Mouse (Mus musculus): ENCODE measurements around the gene Akap2.

The Akap2 gene

DNA sequence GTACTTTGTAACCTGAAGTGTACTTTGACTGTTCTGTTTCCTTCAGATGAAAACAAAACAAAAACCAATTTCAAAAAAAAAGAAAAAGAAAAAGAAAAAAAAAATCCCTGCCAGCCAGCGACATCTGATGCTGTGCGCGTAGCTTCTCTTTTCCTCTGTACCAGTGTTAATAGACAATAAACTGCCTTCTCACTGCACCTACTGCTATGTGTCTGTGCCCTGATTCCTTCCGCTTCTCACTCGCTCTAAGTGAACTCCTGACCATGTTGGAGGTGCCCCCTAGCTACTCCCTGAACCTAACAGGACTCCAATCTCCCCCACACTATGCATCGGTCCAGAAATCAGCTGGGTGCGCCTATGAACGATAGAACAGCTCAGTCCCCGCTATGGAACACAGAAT, at the start of gene Akap2:
Gene Akap2 (plus strand): TSS at position 304 of the 400 bp plus-strand sequence.
- DNase-seq: no peak

DNA sequence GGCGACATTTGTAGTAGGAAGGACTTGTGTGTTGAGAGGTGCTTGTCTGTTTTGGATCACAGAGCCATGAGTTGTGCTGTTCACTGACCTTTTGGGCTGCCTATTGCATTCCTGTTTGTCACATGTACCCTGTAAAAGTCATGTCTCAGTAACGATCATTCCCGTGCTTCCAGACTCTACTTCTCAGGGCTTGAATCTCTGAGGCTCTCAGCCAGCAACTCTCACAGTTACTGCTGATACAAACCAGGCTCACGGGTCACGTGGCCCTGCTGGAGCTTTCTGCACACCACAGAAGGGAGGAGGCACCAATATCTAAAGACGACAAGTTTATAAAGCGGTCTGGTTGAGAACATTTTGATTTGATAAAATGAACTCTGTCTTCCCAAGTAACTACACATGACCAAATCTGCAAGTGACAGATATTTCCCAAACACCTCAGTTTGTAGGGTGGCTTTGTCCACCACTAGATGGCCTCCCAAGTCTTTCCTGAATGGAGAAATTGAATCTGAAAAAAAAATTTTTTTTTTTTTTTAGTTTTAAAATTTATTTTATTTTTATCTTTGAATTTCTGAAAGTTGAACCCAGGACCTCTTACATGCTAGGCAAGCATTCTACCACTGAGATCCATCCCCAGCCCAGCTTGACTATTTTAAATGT, 46.5 kb upstream of the Akap2 start:
- peak; percentile 59 for DNase-seq

DNA sequence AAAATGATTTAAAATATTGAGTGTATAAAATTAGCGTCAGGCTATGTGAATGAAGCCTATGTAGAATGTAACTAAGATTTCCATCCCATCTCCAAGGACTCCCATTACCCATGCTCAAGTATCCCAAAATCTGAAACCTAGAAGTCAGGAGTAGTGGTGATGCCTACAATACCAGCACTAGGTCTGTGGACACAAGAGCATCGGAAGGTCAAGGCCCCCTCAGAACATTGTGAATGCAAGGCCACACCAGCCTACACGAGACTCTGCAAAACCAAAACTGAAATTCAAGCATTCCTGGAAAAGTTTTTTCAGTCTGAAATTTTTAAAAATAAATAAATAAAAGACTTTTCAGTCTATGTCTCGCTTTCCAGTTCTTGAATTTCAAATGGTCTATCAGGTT, 44.9 kb upstream of the Akap2 start:
- DNase-seq: no peak

DNA sequence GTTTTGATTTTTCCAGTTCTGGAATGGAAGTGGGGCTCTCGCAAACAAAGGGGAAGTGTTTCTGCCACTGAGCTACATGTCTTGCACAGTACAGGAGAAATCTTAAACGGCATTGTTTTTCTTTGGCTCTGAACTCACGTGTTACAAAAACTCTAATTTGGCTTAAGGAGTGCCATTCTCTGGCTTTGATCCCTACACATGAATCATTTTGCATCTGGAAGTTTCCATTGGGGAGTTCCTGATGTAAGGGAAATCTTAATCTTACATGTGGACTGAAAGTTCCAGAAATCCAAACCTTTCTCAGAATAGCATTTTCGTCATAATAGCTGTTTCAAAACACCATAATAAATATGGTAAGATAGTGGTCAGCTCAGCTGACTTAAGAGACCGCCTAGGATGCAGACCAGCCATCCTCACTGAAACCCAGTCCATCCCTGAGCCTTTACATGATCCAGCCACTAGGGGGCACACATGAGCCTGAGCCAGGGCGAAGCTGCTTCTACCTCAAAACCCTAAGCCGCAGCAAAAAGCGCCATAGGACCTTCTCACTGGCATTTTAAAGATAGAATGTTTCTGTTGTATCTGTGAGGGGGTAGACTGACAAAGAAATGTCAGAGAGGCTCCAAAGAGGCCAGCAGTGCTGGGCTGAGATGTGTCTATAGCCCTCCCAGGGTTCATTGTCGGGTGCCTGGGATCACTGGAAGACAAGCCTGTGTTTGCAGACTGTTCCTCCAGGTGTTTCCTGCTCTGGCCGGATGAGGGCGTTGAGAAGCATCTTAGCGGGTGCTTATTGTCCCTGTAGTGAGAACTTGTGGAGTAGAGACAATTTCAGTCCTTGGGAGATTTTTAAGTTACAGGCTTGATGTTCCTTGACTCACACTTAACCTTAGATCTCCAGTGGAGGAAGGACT, 44.2 kb upstream of the Akap2 start:
- peak; percentile 94 for DNase-seq

DNA sequence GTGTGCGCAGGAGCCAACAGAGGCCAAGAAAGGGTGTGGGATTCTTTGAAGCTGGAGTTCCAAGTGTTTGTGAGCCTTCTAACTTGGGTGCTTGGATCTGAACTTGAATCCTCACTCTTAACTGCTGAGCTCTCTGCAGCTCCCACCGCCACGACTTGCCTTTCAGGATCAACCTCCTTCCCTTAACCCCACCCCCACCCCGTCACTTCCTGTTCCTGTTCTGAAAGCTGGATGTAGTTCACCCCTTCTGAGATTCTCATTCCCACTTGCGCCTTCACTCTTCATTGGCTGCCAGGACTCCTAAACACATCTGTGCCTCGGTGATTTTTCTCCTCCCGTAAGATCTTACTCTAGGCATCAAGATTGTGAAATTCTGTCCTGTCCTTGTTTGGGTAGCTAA, 43.1 kb upstream of the Akap2 start:
- no peak for DNase-seq

DNA sequence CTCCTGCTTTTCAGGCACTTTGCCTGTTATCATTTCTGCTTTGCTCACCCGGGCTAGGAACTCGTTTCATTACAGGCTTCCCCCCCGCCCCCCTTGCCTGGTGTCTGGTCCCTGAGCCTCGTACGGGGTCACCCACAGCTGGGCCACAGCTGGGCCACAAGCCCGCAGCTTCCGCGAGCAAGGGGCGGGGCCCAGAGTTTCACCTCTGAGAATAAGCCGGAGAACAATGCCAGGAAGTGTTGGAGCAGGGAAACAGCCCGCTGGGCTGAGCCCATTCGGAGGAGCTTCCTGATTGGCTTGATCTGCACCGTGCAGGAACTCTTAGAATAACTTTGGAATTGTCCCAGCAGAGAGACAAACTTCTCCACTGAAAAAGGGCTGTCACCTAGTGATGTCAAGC, 42.1 kb upstream of the Akap2 start:
- DNase-seq: peak; percentile 91

DNA sequence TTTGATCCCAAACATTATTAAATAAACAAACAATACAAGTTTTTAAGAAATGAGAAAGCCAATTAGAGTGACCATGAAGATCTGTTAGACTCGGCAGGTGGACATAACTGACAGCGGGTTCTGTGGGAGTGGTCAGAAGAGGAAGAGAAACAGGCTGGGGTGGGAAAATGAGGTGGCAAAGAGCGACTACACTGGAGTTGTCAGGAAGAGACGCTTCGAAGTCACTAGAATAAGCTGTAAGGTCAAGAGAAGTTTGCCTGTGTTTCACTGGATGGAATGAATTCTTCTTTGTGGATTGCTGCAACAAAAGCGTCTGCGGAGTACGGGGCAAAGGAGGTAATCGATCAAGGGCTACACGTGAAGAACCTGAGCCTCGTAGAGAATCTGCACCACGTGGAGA, 39.5 kb upstream of the Akap2 start:
- DNase-seq: no peak

DNA sequence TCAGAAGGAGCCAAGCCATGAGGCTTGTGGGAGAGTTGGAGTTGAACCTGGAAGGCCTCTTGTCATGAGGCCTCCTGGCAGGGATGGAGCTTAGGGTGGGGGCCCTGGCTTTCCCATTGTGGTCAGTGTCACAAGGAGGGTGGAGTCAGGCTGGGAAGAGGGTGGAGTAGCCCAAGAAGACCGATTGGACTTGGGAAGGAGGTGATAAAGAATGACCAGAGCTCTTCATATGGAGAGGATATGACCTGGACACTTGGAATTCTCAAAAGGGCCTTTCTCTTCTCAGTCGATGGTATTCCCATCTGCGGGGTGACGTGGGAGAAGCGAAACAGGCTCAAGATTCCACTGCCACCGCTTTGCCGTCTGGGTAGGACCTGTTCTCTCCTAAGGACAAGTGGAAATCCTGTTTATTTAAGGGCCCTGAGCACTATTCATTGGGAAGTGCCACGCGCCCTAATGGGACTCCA, 38.4 kb upstream of the Akap2 start:
- DNase-seq: no peak

DNA sequence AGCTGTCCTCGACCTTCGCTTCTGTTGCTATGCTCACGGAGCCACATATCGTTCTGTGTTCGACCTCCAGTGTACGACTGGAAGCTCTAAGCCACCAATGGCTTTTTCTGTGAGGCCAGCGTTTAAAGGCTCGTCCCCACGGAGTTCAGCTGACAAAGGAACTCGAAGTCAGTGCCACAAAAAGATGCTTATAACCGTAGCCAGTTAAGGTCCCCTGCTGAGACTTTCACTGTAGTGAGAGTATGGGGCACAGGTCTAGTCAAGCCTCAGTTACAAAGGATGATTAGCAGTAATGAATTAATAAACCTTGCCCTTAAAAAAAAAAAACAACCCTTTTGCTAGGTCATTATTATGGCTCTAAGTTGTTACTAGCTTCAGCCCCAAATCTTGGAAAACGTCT, 37.3 kb upstream of the Akap2 start:
- DNase-seq: no peak

DNA sequence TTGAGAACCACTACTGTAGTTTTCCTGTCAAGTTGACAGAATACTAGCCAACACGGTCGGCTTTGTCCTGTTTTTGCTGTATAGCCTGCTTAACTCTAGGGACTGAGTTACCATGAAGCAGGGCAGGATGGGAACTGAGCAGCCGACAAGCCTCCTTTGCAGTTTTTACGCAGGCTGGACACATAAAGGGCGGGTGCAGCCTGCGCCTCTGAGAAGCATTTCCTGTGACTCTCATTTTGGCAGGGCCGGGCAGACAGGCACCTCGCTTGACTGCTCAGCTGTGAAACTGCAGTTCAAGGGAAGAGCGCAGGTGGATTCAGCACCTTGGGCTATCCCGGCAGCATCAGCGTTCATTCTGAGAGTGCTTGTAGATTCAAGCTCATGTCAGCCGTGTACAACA, 35.9 kb upstream of the Akap2 start:
- DNase-seq: peak; percentile 85

DNA sequence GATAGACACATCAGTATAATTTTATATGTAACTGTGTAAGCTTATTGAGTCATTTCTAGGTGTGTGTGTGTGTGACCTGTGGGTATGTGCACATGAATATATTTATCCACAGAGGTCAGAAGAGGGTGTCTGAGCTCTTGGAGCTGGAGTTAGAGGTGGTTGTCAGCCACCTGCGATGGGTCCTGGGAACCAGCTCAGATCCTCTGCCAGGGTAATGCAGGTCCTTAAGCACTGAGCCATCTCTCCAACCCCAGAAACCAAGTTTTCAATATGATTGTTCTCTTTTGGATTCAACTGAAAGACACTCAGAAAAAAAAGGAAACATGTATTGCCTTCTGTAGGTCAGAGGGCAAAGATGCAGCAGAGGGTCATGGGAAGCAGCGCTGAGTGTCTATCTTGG, 35.1 kb upstream of the Akap2 start:
- DNase-seq: no peak

DNA sequence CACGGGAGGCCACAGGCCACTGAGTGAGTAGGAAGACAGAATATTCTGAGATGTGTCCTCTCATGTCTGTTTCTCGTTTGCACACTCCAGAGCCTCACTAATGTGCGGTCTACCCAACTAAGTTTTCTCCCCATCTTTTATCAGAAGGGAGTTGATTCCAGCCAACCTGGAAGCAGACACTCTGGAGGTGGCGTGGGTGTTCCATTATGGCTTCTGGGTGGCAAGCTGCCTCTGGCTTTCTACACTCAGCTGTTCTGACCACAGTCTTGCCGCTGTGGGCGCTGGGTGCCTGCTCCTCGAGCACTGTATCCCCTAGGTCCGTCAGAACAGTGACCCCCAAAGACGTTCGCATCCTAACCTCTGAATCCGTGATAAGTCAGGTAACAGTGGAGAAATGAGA, 34.5 kb upstream of the Akap2 start:
- DNase-seq: no peak

DNA sequence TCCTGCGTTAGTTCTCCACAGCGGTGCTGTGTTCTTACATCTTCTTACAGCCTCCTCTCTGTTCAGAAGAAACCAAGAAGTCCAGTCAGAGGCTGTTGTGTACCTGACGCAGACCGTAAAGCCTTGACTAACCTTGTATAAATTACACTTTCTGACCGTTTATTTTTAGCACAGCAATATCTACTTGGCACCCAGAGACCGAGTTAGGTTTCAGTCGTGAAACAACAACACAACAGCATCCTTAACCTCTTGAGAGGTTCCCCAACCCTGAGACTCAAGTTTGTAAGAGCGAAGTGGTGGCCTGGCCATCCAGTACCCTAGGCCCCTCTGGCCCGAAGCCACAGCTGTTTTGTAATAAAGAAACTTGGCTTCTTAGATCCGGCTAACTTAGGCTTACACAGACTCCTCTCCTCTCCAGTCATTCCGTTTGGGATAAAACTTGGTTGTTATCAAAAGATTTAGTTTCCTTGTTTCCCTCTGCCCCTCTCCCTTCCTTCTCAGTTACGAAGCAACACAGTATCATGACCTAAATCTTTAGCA, 32.7 kb upstream of the Akap2 start:
- DNase-seq: no peak

DNA sequence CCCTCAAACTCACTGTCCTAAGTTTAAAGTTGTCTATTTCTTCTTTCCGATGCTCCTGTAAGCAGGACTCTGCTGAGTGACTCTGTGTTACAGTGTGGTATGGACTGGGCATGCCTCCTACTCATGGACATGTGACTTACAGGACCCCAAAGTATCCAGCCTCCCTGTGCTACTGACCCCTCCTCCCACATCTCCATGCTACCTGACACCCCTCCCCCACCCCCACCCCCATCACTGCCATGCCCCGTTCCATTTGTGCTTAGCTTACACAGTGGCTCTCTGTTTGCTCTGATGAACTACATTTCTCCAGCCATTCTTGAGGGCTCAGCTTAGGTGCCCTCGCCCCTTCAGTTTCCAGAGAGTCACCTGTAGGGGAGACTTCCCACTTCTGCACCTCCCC, 30.7 kb upstream of the Akap2 start:
- no peak for DNase-seq

DNA sequence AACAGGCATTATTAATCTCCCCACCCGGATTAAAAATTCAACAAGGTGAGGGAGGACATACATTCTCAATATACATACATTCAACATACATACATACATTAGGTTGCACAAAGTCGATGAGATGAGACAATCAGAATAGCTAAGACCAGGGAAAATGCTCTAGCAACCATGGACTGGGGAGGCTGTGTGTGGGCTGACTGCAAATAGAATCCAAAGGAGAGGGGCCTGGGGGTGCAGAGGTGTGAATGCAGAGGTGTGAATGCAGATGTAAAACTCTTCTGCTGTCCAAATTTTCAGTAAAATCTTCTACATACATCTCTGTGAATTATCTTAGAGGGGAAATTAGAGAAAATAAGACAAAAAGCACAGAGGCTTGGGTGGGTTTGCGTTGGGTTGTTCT, 29.9 kb upstream of the Akap2 start:
- no peak for DNase-seq

DNA sequence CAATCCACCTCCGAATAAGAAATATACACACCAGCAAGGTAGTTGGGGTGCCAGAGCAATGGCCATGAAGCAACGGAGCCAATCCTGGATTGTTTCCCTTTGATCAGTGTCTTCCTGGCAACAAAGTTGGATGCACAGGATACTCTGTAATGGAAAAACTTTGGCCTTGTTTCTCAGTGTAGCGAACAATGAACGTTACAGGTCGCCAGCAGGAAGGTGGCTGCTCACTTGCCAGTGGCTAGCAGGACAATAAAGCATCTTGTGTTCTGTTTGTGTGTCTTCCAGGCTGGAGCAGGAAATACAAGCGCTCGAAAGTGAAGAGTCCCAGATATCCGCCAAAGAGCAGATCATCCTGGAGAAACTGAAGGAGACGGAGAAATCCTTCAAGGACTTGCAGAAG, 29.3 kb upstream of the Akap2 start:
- no peak for DNase-seq

DNA sequence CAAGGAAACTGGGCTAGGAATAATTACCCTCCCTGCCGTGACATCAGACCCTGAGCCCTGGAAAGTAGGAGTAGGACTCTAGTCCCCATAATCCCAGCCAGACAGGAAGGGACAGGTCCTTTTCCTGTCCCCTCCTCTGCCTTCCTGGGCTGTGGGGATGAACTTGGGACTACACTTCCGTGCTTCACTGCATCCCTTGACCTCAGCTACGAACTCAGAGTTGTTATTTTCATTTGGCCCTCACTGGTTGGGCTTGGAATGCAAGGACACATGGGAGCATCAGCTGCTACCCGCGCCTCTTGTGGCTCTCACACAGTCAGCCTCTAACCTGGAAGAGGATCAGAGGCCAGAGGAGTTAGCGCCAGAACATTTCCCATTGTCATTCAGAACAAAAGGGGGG, 27.5 kb upstream of the Akap2 start:
- DNase-seq: no peak

DNA sequence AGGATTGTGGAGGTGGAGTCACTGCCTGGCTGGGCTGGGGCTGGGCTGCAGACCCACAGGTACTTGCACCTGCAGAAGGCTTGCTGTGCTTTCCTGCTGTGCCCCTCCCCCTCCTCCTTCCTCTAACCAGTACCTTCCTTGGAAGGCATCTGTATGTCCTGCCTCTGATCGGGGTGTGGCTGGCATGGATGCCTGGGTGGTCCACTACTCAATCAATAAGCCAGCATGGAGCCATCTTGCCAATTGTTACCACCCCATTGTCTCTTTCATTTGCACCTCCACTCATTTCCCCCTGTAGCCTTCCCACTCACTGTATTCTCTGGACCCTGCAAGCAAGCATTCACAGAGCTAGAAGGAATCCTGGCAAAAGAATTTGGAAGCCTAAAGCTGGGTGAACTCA, 26.7 kb upstream of the Akap2 start:
- no peak for DNase-seq

DNA sequence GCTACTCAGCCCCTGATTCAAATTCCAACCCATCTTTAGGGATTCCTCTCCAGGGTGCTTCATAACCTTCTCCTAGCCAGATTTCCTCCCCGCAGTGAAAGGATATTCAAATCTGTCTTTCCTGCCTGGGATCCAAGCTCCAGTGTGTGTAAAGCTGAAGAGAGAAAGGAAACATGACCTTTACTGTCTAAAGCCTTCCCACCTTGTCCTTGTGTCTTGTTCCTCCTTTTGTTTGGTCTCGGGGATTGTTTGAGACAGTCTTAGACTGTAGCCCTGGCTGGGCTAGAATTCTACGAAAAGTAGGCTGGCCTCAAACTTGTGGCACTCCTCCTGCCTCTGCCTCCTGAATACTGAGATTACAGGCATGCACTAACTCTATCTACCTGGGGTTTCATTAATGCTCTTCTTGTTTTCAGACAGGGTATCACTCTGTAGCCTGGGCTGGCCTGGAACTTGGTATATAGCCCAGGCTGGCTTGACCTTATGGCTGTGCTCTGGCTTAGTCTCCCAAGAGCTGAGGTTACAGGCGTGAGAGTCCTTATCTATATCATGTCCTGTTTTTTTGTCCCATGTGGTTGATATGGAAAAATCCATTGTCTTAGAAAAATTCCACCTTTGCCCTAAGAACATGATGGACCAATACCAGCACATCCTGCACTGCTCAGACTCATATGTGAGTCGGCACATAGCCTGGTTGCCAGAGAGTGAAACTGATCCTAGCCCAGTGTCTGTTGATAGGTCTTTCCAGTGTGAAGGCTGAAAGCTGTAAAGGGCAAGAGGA, 22.9 kb upstream of the Akap2 start:
- DNase-seq: no peak

DNA sequence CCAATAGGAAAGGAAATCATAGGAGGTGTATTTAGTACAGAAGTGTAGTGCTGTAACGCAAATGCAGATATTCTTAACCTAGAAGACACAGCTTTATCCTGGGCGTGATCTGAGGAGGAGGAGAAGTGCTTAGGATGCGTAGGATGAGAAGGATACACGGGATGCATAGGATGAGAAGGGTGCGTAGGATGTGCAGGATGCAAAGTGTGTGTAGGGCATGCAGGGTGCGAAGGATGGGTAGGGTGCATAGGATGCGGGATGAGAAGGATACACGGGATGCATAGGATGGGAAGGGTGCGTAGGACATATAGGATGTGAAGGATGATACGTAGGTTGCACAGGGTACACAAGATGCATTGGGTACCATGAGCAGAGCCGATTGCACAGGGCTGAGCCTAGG, 20.5 kb upstream of the Akap2 start:
- DNase-seq: no peak

DNA sequence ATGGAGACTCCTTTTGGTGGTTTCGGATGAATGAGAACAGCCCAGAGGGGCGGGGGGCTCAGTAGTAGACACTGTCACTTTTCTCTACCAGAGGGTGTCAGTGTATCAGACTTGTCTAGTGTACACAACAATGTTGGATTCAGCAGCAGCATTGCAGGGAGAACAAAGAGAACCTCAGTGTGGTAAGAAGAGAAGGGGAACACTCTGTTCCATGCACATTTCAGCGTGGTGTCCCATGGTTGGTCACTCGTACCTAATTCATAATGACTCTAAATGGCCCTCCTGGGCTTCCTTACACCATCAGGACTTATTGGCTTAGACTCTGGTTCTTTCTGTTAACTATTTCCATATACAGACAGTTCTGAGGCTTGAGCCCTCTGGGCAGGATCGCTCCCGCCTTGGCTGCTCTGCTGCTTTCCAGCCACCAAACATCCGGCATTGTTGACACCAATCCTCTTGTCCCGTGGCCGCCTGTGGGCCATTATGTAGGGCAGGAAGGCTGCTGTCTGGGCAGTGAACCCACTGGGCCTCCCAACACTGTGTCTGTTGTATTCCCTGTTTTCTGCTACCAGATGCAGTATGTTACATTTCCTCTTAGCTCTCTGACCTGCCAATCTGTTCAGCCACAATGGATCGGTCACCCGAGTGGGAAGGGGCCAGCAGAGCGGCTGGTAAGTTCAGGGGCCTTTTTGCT, 19.4 kb upstream of the Akap2 start:
- no peak for DNase-seq

DNA sequence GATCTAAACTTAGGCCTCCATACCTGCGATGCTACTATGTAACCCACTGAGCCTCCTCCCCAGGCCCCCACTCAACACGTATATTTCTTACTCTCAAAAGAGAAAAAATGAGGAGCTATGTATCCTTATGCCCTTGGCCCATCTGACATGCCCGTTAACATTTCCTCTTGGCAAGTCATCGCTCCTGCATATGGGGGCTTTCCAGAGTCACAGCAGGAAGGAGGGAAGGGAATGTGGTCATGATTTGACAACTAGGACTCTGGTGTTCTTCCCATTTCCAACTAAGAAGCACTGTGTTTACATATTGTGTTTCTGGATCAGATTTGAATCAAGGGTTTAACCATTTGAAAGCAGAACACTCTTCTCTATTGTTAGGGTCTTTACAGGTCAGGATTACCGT, 15.9 kb upstream of the Akap2 start:
- DNase-seq: no peak
